Mouse (Mus musculus) natural killer cell, adult 2 months (primary cell): ENCODE measurements around the gene Pacsin2.
A peak's percentile ranks its signal among the peaks of the same experiment; 100 is the strongest.
"Not testable (repeated sequence)": the region's sequence is repeated elsewhere in the genome, so short reads cannot be mapped to it uniquely, and the experiment has no call there.

Source experiments
- DNase-seq, 2 experiments: peaks; one replicate each; pipeline ENCODE4 v3.0.0; 2022; ENCODE audit warnings: low spot score in 2 of 2

Gene Pacsin2

GRCm38 (mm10) chr15:83479818-83480217 is 15.4 kb upstream of the Pacsin2 start:
- no peak for DNase-seq

GRCm38 (mm10) chr15:83478096-83478495 is 13.7 kb upstream of the Pacsin2 start:
- no peak for DNase-seq

GRCm38 (mm10) chr15:83476593-83477273 is 12.3 kb upstream of the Pacsin2 start:
- DNase-seq = no peak

GRCm38 (mm10) chr15:83474466-83474836 is 10.0 kb upstream of the Pacsin2 start:
- DNase-seq = peak in 1 of 2 experiments; percentile 33

GRCm38 (mm10) chr15:83473832-83474465 is 9.5 kb upstream of the Pacsin2 start:
- DNase-seq = peak; percentile 83 to 89

- no peak for DNase-seq
Observed at GRCm38 (mm10) chr15:83473251-83473650, 8.8 kb upstream of the Pacsin2 start.

GRCm38 (mm10) chr15:83471476-83471875 is 7.1 kb upstream of the Pacsin2 start:
- no peak for DNase-seq

GRCm38 (mm10) chr15:83470443-83470842 is 6.0 kb upstream of the Pacsin2 start:
- no peak for DNase-seq

GRCm38 (mm10) chr15:83469279-83469821 is 4.9 kb upstream of the Pacsin2 start:
- no peak for DNase-seq

- no peak for DNase-seq
Observed at GRCm38 (mm10) chr15:83467232-83467966, 3.0 kb upstream of the Pacsin2 start.

- no peak for DNase-seq
Observed at GRCm38 (mm10) chr15:83466331-83466730, 1.9 kb upstream of the Pacsin2 start.

- DNase-seq = no peak
Observed at GRCm38 (mm10) chr15:83464905-83465650, 672 bp upstream of the Pacsin2 start.

- no peak for DNase-seq
Observed at GRCm38 (mm10) chr15:83463369-83464082, 880 bp downstream of the Pacsin2 start.

GRCm38 (mm10) chr15:83462349-83462748 is 2.1 kb downstream of the Pacsin2 start:
- not testable (repeated sequence) for DNase-seq

- no peak for DNase-seq
Observed at GRCm38 (mm10) chr15:83460891-83461290, 3.5 kb downstream of the Pacsin2 start.

- DNase-seq = no peak
Observed at GRCm38 (mm10) chr15:83457541-83457940, 6.9 kb downstream of the Pacsin2 start.

GRCm38 (mm10) chr15:83455637-83456036 is 8.8 kb downstream of the Pacsin2 start:
- DNase-seq = no peak

GRCm38 (mm10) chr15:83455034-83455433 is 9.4 kb downstream of the Pacsin2 start:
- no peak for DNase-seq

GRCm38 (mm10) chr15:83454419-83454818 is 10.0 kb downstream of the Pacsin2 start:
- DNase-seq = no peak

GRCm38 (mm10) chr15:83453879-83454278 is 10.5 kb downstream of the Pacsin2 start:
- no peak for DNase-seq

- no peak for DNase-seq
Observed at GRCm38 (mm10) chr15:83452219-83452760, 12.1 kb downstream of the Pacsin2 start.
